Mouse (Mus musculus): ENCODE measurements at regions not wholly inside any gene's neighbourhood (a gene's known extent, or its start where the extent isn't known, plus 50 kb on each side); places are given as distances from the start of the nearest gene placed in this dataset.
"Not testable (repeated sequence)": the region's sequence is repeated elsewhere in the genome, so short reads cannot be mapped to it uniquely, and the experiment has no call there.

DNA sequence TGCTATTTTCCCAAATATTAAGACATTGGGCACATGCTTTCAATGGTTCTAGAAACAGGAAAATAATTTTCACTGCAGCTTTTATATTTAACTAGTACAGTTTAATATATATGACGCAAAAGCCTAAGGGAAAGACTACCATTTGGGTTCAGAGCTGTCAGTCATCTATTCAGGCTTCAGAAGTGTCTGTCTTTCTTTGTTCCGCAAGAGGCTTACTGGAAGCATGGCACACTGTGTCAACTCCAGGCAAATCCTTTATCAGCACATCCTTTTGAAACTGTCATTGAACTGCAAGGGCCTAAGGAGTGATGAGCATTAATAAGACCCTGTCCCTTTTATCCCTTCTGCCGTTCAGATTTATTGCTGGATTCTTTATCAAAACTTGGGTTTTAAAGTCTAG, 158.2 kb downstream of the Gm5152 start:
- H3K36me3 ChIP-seq (ENCODE audit: control insufficient read depth, insufficient read depth, low read length); H3K4me1 ChIP-seq (ENCODE audit: control insufficient read depth, insufficient read depth, low read length); H3K27me3 ChIP-seq (ENCODE audit: control insufficient read depth, insufficient read depth, low read length); ATAC-seq (ENCODE audit: low read depth); H3K9ac ChIP-seq (replicated peaks; ENCODE audit: low read depth, low read length); H3K27ac ChIP-seq (ENCODE audit: low read depth, low read length); H3K4me3 ChIP-seq (ENCODE audit: low read depth, low read length); H3K9me3 ChIP-seq (ENCODE audit: control insufficient read depth, low read length); H3K4me2 ChIP-seq (ENCODE audit: low read depth, low read length): not testable (repeated sequence)
- WGBS = 81% methylated on average over 3 of the region's 3 CpGs

DNA sequence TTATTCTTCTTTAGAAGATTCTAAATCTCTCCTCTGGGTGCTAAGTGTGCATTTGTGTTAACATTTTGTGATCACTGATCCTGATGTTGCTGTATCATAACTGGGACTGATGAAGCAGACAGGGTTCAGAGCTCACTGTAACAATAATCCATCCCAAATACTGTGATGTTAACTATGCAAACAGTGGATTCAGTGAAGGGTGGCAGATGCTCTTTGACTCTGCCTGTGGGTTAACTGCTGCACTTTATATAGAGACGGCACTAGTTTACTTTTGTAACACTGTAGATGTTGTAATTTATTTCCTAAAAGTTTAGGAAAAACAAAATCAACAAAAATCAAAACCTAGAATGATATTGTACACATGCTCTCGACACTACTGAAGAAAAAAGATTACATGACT, 190.9 kb downstream of the Gm5152 start:
- Histone ChIP-seq H3K4me1 (ENCODE audit: control insufficient read depth, insufficient read depth, low read length) (no peaks in the 10 kb centered on the region), H3K27me3 (ENCODE audit: control insufficient read depth, insufficient read depth, low read length) (no peaks in the 10 kb centered on the region), H3K4me3 (ENCODE audit: low read depth, low read length) (no peak overlapping the region), H3K9ac (replicated peaks; ENCODE audit: low read depth, low read length) (no peak overlapping the region), H3K36me3 (ENCODE audit: control insufficient read depth, insufficient read depth, low read length) (no peaks in the 10 kb centered on the region), H3K9me3 (ENCODE audit: control insufficient read depth, low read length) (no peaks in the 10 kb centered on the region), H3K4me2 (ENCODE audit: low read depth, low read length) (no peak overlapping the region), H3K27ac (ENCODE audit: low read depth, low read length) (no peak overlapping the region)
- WGBS = 81% methylated on average over 2 of the region's 2 CpGs
- ATAC-seq (ENCODE audit: low read depth) = no peak

DNA sequence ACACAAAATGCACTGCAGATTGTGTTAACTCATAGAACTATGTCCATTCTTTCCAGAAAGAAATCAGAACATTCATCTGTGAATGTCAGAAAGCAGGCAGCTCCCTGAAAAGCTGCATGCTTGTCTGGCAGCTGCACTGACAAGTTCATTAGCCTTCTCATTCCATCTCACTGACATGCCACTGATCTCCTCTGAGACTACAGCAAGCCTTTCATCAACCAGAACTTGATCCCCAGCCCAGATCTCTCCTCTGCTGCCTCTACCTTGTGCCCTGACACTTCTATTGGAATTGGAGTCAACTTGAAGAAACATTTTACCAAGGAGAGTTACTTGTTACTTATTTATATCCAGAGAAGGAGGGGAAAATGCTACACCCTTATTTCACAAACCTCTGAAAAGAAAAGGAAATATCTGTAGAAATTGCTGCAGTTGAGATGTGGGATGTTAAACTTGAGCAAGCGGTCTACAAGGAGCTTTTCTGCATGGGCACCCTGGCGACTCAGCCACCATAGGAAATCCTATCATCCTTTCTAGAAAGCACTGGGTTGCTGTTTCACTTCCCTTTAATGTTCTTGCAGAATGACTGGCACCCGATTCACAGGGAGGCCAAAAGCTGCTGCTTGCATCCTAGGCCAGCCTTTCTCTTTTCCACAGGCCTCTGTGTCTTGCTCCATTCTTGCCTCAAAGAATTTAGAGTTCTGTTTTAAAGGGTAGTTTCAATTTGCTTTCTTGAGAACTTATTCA, 191.5 kb downstream of the Gm5152 start:
- no peak overlapping the region for H3K4me3 ChIP-seq (ENCODE audit: low read depth, low read length)
- H3K36me3 ChIP-seq (ENCODE audit: control insufficient read depth, insufficient read depth, low read length) = no peaks in the 10 kb centered on the region
- H3K4me2 ChIP-seq (ENCODE audit: low read depth, low read length) = no peak overlapping the region
- H3K4me1 ChIP-seq (ENCODE audit: control insufficient read depth, insufficient read depth, low read length) = no peaks in the 10 kb centered on the region
- 80% methylated on average over 3 of the region's 3 CpGs for WGBS
- H3K27me3 ChIP-seq (ENCODE audit: control insufficient read depth, insufficient read depth, low read length) = no peaks in the 10 kb centered on the region
- no peak overlapping the region for H3K27ac ChIP-seq (ENCODE audit: low read depth, low read length)
- no peak overlapping the region for H3K9ac ChIP-seq (replicated peaks; ENCODE audit: low read depth, low read length)
- no peak for ATAC-seq (ENCODE audit: low read depth)
- H3K9me3 ChIP-seq (ENCODE audit: control insufficient read depth, low read length) = no peaks in the 10 kb centered on the region

DNA sequence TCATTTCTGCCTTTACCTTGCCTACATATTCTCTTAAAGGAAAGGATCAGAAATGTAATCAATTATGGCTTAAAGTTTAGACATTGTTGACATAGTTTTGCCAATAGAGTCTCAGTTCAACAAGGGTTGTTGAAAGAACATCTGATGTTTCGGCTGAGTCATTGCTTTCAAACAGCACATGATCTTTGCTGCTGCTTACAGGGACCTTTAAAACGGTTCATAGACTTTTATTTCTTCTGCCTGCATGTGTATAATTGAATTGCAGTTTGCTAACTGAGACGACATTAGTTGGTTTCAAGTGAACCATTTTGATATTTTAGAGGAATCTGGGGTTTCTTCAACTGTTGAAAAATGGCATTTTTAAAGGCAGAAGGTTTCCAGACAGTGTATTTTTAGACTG, 204.7 kb downstream of the Gm5152 start:
- no peaks in the 10 kb centered on the region for H3K4me1 ChIP-seq (ENCODE audit: control insufficient read depth, insufficient read depth, low read length)
- WGBS = 54% methylated on average over 3 of the region's 3 CpGs
- peak; percentile 51; the same call in 1 of the 2 replicates for ATAC-seq (ENCODE audit: low read depth)
- no peak overlapping the region for H3K4me3 ChIP-seq (ENCODE audit: low read depth, low read length)
- no peaks in the 10 kb centered on the region for H3K9me3 ChIP-seq (ENCODE audit: control insufficient read depth, low read length)
- H3K27ac ChIP-seq (ENCODE audit: low read depth, low read length) = no peak overlapping the region
- H3K4me2 ChIP-seq (ENCODE audit: low read depth, low read length) = no peak overlapping the region
- H3K9ac ChIP-seq (replicated peaks; ENCODE audit: low read depth, low read length) = no peak overlapping the region
- no peaks in the 10 kb centered on the region for H3K36me3 ChIP-seq (ENCODE audit: control insufficient read depth, insufficient read depth, low read length)
- H3K27me3 ChIP-seq (ENCODE audit: control insufficient read depth, insufficient read depth, low read length) = no peaks in the 10 kb centered on the region

DNA sequence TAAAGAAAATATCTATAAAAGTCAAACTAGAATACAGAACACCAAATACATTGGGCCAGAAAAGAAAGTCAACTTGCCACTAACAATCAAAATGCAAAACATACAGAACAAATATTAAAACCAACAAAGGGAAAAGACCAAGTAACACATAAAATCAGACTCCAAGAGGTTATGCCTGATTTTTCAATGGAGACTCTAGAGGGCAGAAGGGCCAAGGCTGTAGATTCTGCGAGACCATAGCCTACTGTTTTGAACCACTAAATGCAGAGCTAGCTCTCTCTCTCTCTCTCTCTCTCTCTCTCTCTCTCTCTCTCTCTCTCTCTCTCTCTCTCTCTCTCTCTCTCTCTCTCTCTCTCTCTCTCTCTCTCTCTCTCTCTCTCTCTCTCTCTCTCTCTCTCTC, 221.2 kb downstream of the Gm5152 start:
- WGBS = 88% methylated on average over 1 of the region's 1 CpGs
- H3K36me3 ChIP-seq (ENCODE audit: control insufficient read depth, insufficient read depth, low read length); H3K4me1 ChIP-seq (ENCODE audit: control insufficient read depth, insufficient read depth, low read length): not testable (repeated sequence)

More for the DNA sequence above, 221.2 kb downstream of the Gm5152 start:
- H3K4me3 ChIP-seq (ENCODE audit: low read depth, low read length); H3K4me2 ChIP-seq (ENCODE audit: low read depth, low read length); H3K9ac ChIP-seq (replicated peaks; ENCODE audit: low read depth, low read length); ATAC-seq (ENCODE audit: low read depth); H3K9me3 ChIP-seq (ENCODE audit: control insufficient read depth, low read length); H3K27ac ChIP-seq (ENCODE audit: low read depth, low read length); H3K27me3 ChIP-seq (ENCODE audit: control insufficient read depth, insufficient read depth, low read length): not testable (repeated sequence)
